Mouse (Mus musculus) frontal cortex, postnatal 10 days (tissue): ENCODE results near the gene Bdp1.
A peak's percentile ranks its signal among the peaks of the same experiment; 100 is the strongest.

Experiments used
- DNase-seq, 2 experiments: peaks; one replicate each; pipeline ENCODE4 v3.0.0; 2022; ENCODE audit warnings: low spot score in 2 of 2, mixed read lengths in 1 of 2

The Bdp1 gene

GRCm38 (mm10) chr13:100001790-100002196, 102.1 kb downstream of the Bdp1 start:
- peak; percentile 62 to 76 for DNase-seq

GRCm38 (mm10) chr13:99999078-99999477, 104.8 kb downstream of the Bdp1 start:
- DNase-seq: no peak

- DNase-seq: no peak
These were observed 105.8 kb downstream of the Bdp1 start for GRCm38 (mm10) chr13:99998099-99998498.

- no peak for DNase-seq
These were observed 114.3 kb downstream of the Bdp1 start for GRCm38 (mm10) chr13:99989592-99989991.

GRCm38 (mm10) chr13:99983320-99983719, 120.5 kb downstream of the Bdp1 start:
- no peak for DNase-seq

GRCm38 (mm10) chr13:99979406-99979805, 124.5 kb downstream of the Bdp1 start:
- no peak for DNase-seq

GRCm38 (mm10) chr13:99970089-99970488, 133.8 kb downstream of the Bdp1 start:
- no peak for DNase-seq
